Mouse (Mus musculus): Measurements from ENCODE around the gene Rab3b. TPM values are rescaled to one million over a fixed set of nuclear protein-coding genes. Genes with fewer than 3 reads are reported as not detected.
"Not testable (repeated sequence)": the region's sequence is repeated elsewhere in the genome, so short reads cannot be mapped to it uniquely, and the experiment has no call there.

Rab3b gene
- polyA plus RNA-seq, 1 experiment = 7.3 TPM

GRCm38 (mm10) chr4:108890876-108891275 lies 12.0 kb downstream of the Rab3b start:
- DNase-seq (ENCODE audit: low read depth) = no peak

- no peak for DNase-seq (ENCODE audit: low read depth)
These were observed 21.6 kb downstream of the Rab3b start for GRCm38 (mm10) chr4:108900421-108900820.

GRCm38 (mm10) chr4:108902886-108903285 lies 24.0 kb downstream of the Rab3b start:
- DNase-seq (ENCODE audit: low read depth) = no peak

- DNase-seq (ENCODE audit: low read depth) = no peak
These were observed 24.5 kb downstream of the Rab3b start for GRCm38 (mm10) chr4:108903346-108903745.

- no peak for DNase-seq (ENCODE audit: low read depth)
These were observed 25.2 kb downstream of the Rab3b start for GRCm38 (mm10) chr4:108904076-108904475.

- no peak for DNase-seq (ENCODE audit: low read depth)
These were observed 25.9 kb downstream of the Rab3b start for GRCm38 (mm10) chr4:108904790-108905189.

- no peak for DNase-seq (ENCODE audit: low read depth)
These were observed 27.0 kb downstream of the Rab3b start for GRCm38 (mm10) chr4:108905859-108906258.

- DNase-seq (ENCODE audit: low read depth) = no peak
These were observed 28.6 kb downstream of the Rab3b start for GRCm38 (mm10) chr4:108907475-108907874.

- no peak for DNase-seq (ENCODE audit: low read depth)
These were observed 31.1 kb downstream of the Rab3b start for GRCm38 (mm10) chr4:108909872-108910425.

- no peak for DNase-seq (ENCODE audit: low read depth)
These were observed 33.0 kb downstream of the Rab3b start for GRCm38 (mm10) chr4:108911866-108912265.

- DNase-seq (ENCODE audit: low read depth) = no peak
These were observed 34.3 kb downstream of the Rab3b start for GRCm38 (mm10) chr4:108913180-108913579.

- DNase-seq (ENCODE audit: low read depth) = no peak
These were observed 35.5 kb downstream of the Rab3b start for GRCm38 (mm10) chr4:108914391-108914790.

- DNase-seq (ENCODE audit: low read depth) = no peak
These were observed 36.2 kb downstream of the Rab3b start for GRCm38 (mm10) chr4:108915101-108915500.

GRCm38 (mm10) chr4:108917654-108918053 lies 38.8 kb downstream of the Rab3b start:
- no peak for DNase-seq (ENCODE audit: low read depth)

GRCm38 (mm10) chr4:108927945-108928344 lies 49.1 kb downstream of the Rab3b start:
- DNase-seq (ENCODE audit: low read depth) = not testable (repeated sequence)

GRCm38 (mm10) chr4:108933163-108933562 lies 54.3 kb downstream of the Rab3b start:
- DNase-seq (ENCODE audit: low read depth) = no peak

- DNase-seq (ENCODE audit: low read depth) = no peak
These were observed 56.0 kb downstream of the Rab3b start for GRCm38 (mm10) chr4:108934856-108935255.

GRCm38 (mm10) chr4:108937848-108938771 lies 59.2 kb downstream of the Rab3b start:
- DNase-seq (ENCODE audit: low read depth) = no peak

- DNase-seq (ENCODE audit: low read depth) = no peak
These were observed 62.0 kb downstream of the Rab3b start for GRCm38 (mm10) chr4:108940681-108941473.

GRCm38 (mm10) chr4:108942171-108942570 lies 63.3 kb downstream of the Rab3b start:
- no peak for DNase-seq (ENCODE audit: low read depth)

- no peak for DNase-seq (ENCODE audit: low read depth)
These were observed 64.3 kb downstream of the Rab3b start for GRCm38 (mm10) chr4:108942986-108943720.

- no peak for DNase-seq (ENCODE audit: low read depth)
These were observed 70.3 kb downstream of the Rab3b start for GRCm38 (mm10) chr4:108949168-108949567.

All from gonadal fat pad, adult 2 months (tissue).